Mouse (Mus musculus) megakaryocyte, embryonic 14.5 days (primary cell): ENCODE data around the gene Tmem233. TPM values are rescaled to one million over a fixed set of nuclear protein-coding genes. Genes with fewer than 3 reads are reported as not detected.

Experiments used
- H3K27me3 ChIP-seq: replicated peaks from 2 replicates; pipeline ENCODE3; 2012; ENCODE audit warnings: inconsistent platforms
- H3K36me3 ChIP-seq: replicated peaks from 2 replicates; pipeline ENCODE3; 2012; ENCODE audit warnings: low read length, inconsistent platforms, mixed read lengths
- H3K4me1 ChIP-seq: 2 replicates; pipeline ENCODE4 v1.6.1; 2012; ENCODE audit warnings: inconsistent platforms
- H3K4me3 ChIP-seq: replicated peaks from 2 replicates; pipeline ENCODE3; 2012; ENCODE audit warnings: moderate library complexity, mild to moderate bottlenecking, inconsistent platforms
- H3K9me3 ChIP-seq: 2 replicates; pipeline ENCODE4 v1.6.1; 2012; ENCODE audit warnings: inconsistent platforms
- FLI1 ChIP-seq: IDR thresholded peaks from 2 replicates; pipeline ENCODE4 v1.6.1; 2012; ENCODE audit warnings: low read length, inconsistent platforms, mixed read lengths
- GATA1 ChIP-seq: IDR thresholded peaks from 3 replicates; pipeline ENCODE4 v1.6.1; 2012; ENCODE audit warnings: mixed read lengths, low read length, inconsistent platforms, borderline replicate concordance
- polyA plus RNA-seq: library from polyadenylated mRNA; stranded (reverse); fragments of >175 nt; gene quantifications from 2 replicates; pipeline ENCODE4 v1.2.3, GENCODE M21; 2012; ENCODE audit warnings: low replicate concordance; ENCODE audit not compliant: insufficient read depth

Tmem233 gene
- polyA plus RNA-seq, 1 experiment = not detected

DNA sequence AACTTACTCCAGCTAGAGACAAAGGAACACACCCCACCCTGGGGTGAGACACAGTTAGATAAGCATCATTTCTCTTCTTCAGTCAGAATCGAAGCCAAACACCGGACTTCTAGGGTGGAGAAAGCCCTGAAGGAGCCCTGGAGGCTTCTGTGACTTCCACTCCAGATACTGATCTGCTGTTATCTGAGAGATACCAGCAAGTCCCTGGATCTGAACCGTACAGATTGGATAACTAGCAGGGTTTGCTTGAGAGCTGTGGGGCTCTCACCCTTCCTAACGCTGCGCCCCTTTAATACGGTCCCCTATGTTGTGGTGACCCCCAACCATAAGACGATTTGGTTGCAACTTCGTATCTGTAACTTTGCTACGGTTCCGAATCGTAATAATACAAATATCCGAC lies 60.9 kb downstream of the Tmem233 start:
- Histone ChIP-seq H3K27me3 (no peaks in the 10 kb centered on the region), H3K9me3 (no peaks in the 10 kb centered on the region), H3K4me1 (peaks cover 88% of the 10 kb centered on the region), H3K4me3 (peak overlapping the region; percentile 95), H3K36me3 (peaks cover 71% of the 10 kb centered on the region)
- no peak for TF ChIP-seq GATA1
- no peak for TF ChIP-seq FLI1

DNA sequence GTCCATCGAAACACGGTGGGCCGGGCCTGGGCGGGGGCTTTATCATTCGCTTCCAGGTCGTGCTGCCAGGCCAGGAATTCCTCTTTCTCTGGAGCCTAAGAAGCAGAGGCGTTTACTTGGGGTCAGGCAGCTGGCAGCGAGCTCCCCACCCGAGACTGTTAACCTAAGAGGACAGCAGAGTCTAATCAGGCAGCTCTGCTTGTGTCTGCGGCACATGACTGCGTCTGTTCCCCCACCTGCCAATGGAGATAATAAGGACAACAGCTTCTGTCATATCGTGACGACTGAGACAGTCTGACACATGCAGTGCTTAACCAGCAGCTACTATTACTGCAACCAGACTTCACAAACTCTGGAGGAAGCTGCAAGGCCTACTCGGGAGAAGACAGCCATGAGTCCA lies 61.5 kb downstream of the Tmem233 start:
- Histone ChIP-seq H3K27me3 (no peaks in the 10 kb centered on the region), H3K36me3 (peaks cover 74% of the 10 kb centered on the region), H3K4me1 (peaks cover 89% of the 10 kb centered on the region), H3K9me3 (no peaks in the 10 kb centered on the region), H3K4me3 (peak overlapping the region; percentile 50)
- TF ChIP-seq FLI1 = no peak
- TF ChIP-seq GATA1 = no peak

DNA sequence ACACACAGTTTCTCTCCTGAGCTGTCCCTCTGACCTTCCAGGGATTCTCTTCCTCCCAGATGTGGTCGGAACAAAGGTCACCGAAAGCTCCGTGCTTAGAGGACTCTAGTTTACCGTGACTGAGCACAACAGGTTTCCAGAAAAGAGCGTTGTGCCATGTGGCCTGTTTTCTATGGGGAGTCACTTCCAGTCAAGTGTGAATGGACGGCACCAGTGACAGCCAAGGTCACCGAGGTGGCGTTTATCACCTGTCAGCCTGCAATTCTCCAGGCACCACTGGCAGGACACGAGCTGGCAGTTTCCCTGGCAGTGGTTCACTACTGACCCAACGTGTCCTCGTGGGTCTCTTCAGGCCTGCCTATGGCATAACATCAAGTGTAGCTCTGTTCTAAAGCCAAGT lies 63.7 kb downstream of the Tmem233 start:
- TF ChIP-seq GATA1 = no peak
- no peak for TF ChIP-seq FLI1
- H3K4me1 ChIP-seq = peaks cover 81% of the 10 kb centered on the region
- peak overlapping the region; percentile 46 for H3K4me3 ChIP-seq
- H3K27me3 ChIP-seq = no peaks in the 10 kb centered on the region
- no peaks in the 10 kb centered on the region for H3K9me3 ChIP-seq
- H3K36me3 ChIP-seq = peaks cover 88% of the 10 kb centered on the region

DNA sequence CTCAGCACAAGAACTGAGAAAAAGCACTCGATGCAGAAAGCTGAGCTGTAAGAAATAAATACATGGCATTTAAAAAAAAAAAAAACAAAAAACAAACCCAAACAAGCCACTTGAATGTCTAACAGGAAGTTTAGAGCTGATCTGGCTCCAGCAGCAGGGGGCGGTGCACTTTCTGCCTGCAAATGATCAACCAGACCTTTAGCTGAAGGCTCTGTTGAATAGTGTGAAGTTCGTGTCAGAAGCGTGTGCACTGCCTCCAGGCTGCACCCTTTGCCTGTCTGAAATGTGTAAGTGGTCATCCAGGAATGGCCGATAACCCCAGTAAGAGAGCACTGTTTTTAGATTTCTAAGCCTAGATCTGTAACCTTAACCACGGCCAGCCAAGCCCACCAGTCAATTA lies 64.3 kb downstream of the Tmem233 start:
- H3K9me3 ChIP-seq = no peaks in the 10 kb centered on the region
- H3K36me3 ChIP-seq = peaks cover 94% of the 10 kb centered on the region
- H3K4me3 ChIP-seq = no peak overlapping the region
- peaks cover 80% of the 10 kb centered on the region for H3K4me1 ChIP-seq
- no peaks in the 10 kb centered on the region for H3K27me3 ChIP-seq
- TF ChIP-seq GATA1 = no peak
- TF ChIP-seq FLI1 = no peak

DNA sequence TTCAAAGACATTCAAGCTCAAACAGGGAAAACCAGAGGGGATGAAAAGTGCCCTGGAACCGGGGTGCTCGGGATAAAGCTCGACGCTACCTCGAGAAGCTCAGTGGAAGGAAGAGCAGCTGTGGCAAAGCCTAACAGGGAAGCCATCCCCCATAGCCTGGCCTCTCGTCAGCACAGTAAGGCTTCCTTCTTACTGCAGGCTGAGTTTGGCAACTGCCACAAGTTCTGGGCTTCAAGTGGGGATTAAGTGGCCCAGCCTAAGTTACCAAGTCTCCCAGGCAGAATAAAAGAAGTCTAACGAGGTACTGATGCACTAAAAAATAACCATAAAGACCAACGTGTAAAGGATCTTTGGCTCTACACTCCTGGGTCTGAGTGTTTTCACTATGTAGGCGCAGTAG lies 64.8 kb downstream of the Tmem233 start:
- peaks cover 99% of the 10 kb centered on the region for H3K36me3 ChIP-seq
- peaks cover 77% of the 10 kb centered on the region for H3K4me1 ChIP-seq
- H3K27me3 ChIP-seq = no peaks in the 10 kb centered on the region
- no peaks in the 10 kb centered on the region for H3K9me3 ChIP-seq
- H3K4me3 ChIP-seq = no peak overlapping the region
- no peak for TF ChIP-seq FLI1
- no peak for TF ChIP-seq GATA1

DNA sequence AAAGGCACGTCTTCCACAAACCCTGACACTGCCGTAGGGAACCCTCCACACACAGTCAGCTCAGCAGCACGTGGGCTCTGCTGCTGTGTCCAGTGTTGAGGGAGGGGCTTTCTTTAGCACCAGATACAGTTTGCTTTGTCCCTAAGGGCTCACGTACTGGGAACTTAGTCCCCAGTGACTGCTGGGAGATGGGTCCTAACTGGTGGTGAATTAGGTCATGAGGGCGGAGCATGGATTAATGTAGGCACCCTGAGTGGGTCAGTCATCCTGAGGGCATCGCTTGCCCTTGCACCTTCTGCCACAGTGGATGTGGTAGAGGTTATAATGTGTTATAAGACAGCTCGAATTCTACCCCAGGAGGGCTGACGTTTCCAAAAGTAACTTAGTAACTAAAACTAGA lies 65.7 kb downstream of the Tmem233 start:
- TF ChIP-seq FLI1 (no peak), GATA1 (no peak)
- H3K4me3 ChIP-seq = no peak overlapping the region
- peaks cover 99% of the 10 kb centered on the region for H3K36me3 ChIP-seq
- no peaks in the 10 kb centered on the region for H3K9me3 ChIP-seq
- H3K4me1 ChIP-seq = peaks cover 73% of the 10 kb centered on the region
- no peaks in the 10 kb centered on the region for H3K27me3 ChIP-seq

DNA sequence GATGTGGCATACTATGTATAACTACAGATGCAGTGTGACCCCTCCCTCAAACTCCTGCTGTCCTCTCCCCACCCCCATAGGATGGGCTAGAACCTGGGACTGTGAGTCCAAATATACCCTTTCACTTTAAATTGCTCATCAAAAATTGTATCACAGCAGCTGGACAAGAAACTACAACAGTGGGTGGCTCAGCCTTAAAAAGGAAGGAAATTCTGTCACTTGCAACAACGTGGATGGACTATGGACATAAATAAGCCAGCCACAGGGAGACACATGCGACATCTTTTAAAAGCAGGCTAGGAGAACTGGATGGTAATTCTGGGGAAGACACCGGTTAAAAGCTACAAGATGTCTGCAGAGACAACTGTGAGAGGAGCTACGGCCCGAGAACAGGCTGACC lies 66.5 kb downstream of the Tmem233 start:
- Histone ChIP-seq H3K27me3 (no peaks in the 10 kb centered on the region), H3K4me3 (no peak overlapping the region), H3K36me3 (peaks cover 91% of the 10 kb centered on the region), H3K4me1 (peaks cover 64% of the 10 kb centered on the region), H3K9me3 (no peaks in the 10 kb centered on the region)
- TF ChIP-seq GATA1 = no peak
- no peak for TF ChIP-seq FLI1

DNA sequence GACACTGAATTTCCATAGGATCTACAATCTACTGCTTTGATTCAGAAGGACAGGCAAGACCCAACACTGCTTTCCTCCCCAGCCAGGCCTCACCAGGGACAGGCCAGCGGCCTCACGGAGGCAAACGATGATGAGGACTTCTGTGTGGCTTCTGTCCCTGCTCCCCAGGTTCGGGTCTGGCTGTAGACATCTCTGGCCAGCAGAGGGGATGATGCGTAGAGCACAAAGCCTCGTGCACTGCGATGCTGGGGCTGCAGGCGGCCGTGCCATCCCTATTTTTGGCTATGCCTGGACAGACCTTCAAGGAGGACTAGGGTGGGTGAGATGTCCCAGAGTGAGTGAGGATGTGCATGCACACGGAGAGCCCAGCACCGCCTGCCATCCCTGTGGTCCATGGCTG lies 68.8 kb downstream of the Tmem233 start:
- Histone ChIP-seq H3K4me1 (peaks cover 52% of the 10 kb centered on the region), H3K27me3 (no peaks in the 10 kb centered on the region), H3K4me3 (peak overlapping the region; percentile 34), H3K36me3 (peaks cover 69% of the 10 kb centered on the region), H3K9me3 (no peaks in the 10 kb centered on the region)
- no peak for TF ChIP-seq FLI1
- no peak for TF ChIP-seq GATA1

DNA sequence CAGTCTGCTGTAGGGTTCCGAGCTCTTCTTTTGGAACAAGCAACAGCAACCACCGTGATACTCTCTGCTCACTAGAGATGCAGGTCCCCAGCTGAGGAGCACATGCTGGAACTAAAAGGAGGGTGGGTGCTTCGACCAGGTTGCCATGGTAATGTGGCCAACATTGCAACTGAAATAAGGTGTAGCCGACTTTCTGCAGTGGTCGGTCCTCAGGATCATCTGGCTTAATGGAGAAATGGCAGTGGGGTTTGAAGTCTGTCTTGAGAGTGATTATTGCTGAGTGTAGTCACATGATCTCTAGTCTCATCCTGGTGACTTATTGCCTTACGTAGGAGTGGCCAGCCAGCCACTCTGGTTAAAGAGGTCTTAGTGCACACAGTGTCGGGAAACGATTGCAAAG lies 69.2 kb downstream of the Tmem233 start:
- TF ChIP-seq GATA1 (no peak), FLI1 (no peak)
- Histone ChIP-seq H3K9me3 (no peaks in the 10 kb centered on the region), H3K4me1 (peaks cover 48% of the 10 kb centered on the region), H3K27me3 (no peaks in the 10 kb centered on the region), H3K36me3 (peaks cover 65% of the 10 kb centered on the region), H3K4me3 (no peak overlapping the region)

DNA sequence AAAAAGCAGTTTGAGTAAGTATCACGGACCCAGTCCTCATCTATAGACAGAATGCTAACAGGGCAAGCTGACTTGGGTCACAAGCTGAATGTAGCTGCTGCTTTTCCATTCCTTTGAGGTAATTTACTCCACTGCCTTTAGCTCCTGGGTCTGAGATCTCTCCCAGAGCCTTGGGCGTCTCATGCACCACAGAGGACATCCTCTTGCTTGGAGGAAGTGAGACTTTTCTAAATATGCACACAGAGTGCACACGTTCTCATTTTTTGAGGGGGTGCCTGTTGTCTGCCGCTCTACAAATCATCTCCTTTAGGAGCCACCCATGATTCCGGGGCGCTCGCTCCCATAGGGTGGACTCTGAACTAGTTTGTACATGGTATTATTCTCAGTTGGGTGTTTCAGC lies 70.5 kb downstream of the Tmem233 start:
- H3K4me3 ChIP-seq = no peak overlapping the region
- H3K27me3 ChIP-seq = no peaks in the 10 kb centered on the region
- TF ChIP-seq FLI1 = no peak
- no peak for TF ChIP-seq GATA1
- peaks cover 39% of the 10 kb centered on the region for H3K4me1 ChIP-seq
- H3K36me3 ChIP-seq = peaks cover 59% of the 10 kb centered on the region
- no peaks in the 10 kb centered on the region for H3K9me3 ChIP-seq

DNA sequence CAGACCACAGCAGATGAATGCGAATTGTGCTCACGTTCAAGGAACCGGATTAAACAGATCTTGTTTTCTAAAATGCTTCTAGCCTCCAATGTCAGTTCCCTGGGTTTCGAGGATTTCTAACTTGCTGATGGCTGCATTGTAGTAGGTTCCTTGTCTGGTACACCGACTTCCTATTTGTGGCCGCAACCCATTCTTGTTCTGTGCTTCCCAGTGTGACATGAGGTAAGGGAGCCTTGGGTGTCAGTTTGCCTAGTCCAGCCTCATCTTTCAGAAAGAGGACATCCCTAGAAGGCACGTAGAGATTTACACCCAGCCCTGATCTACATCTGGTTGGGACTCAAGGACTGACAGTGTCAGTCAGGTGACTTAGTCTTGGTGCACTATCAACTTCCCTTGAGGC lies 71.3 kb downstream of the Tmem233 start:
- Histone ChIP-seq H3K36me3 (peaks cover 59% of the 10 kb centered on the region), H3K4me1 (peaks cover 37% of the 10 kb centered on the region)

More for the DNA sequence above, 71.3 kb downstream of the Tmem233 start:
- TF ChIP-seq FLI1 (no peak), GATA1 (no peak)
- Histone ChIP-seq H3K9me3 (no peaks in the 10 kb centered on the region), H3K4me3 (no peak overlapping the region), H3K27me3 (no peaks in the 10 kb centered on the region)
